Mouse (Mus musculus): ENCODE data around the gene Chrna3. TPM values are rescaled to one million over a fixed set of nuclear protein-coding genes. Genes with fewer than 3 reads are reported as not detected.

The Chrna3 gene
- polyA plus RNA-seq, 1 experiment: not detected

GRCm38 (mm10) chr9:54981291-54982191 is 44.8 kb downstream of the Chrna3 start:
- no peak for TF ChIP-seq CTCF (IDR thresholded peaks at IDR 0.05; ENCODE audit: control insufficient read depth, insufficient read depth, low read length)
- TF ChIP-seq POLR2A (IDR thresholded peaks at IDR 0.05; ENCODE audit: borderline replicate concordance, control insufficient read depth, low read depth, low read length): no peak
- 4% methylated on average over 85 of the region's 85 CpGs for WGBS
- H3K4me1 ChIP-seq (ENCODE audit: control insufficient read depth, insufficient read depth, low read length): no peaks in the 10 kb centered on the region
- H3K4me3 ChIP-seq (replicated peaks; ENCODE audit: control insufficient read depth, low read depth, low read length): no peak overlapping the region
- H3K27ac ChIP-seq (ENCODE audit: control insufficient read depth, insufficient read depth, low read depth, low read length, poor library complexity): no peak overlapping the region

- 72% methylated on average over 8 of the region's 8 CpGs for WGBS
- no peaks in the 10 kb centered on the region for H3K4me1 ChIP-seq (ENCODE audit: control insufficient read depth, insufficient read depth, low read length)
- no peak for TF ChIP-seq POLR2A (IDR thresholded peaks at IDR 0.05; ENCODE audit: borderline replicate concordance, control insufficient read depth, low read depth, low read length)
- TF ChIP-seq CTCF (IDR thresholded peaks at IDR 0.05; ENCODE audit: control insufficient read depth, insufficient read depth, low read length): no peak
- no peak within 1 kb of the TSS for H3K4me3 ChIP-seq (replicated peaks; ENCODE audit: control insufficient read depth, low read depth, low read length)
- no peak within 1 kb of the TSS for H3K27ac ChIP-seq (ENCODE audit: control insufficient read depth, insufficient read depth, low read depth, low read length, poor library complexity)
Measured at GRCm38 (mm10) chr9:54980674-54981073, 45.7 kb downstream of the Chrna3 start, which contains the start of gene Chrna5. Gene Chrna5 (plus strand): TSS chr9:54980880.

DNA sequence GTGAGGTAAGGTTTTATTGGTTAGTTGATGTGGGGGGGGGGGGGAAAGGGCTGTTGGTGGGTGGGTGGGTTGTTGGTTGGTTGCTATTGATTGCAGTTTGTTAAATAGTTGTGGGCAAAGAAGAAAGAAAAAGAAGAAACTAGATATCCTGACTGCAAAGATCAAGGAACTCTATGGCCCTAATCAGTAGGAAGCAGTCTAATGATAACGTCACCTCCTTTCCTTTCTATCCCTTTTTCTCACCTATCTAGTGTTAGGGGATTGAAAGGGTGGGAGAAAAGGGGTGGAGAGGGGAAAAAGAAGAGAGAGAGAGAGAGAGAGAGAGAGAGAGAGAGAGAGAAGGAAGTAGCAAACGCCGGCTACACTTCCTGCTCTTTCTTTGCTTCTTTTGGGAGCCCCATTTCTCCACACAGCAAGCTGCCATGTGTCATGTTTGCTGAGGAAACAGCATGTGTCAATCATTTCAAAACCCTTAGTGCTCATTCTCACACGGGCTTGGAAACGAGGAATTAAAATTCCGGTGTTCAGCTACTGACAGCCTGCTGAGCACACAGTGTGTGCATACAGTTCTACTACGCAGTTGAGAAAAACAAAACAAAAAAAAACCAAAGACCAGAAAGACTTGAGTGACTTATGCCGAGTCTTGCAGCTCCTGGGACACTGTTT is 56.3 kb downstream of the Chrna3 start:
- Histone ChIP-seq H3K4me1 (ENCODE audit: control insufficient read depth, insufficient read depth, low read length) (no peaks in the 10 kb centered on the region), H3K27ac (ENCODE audit: control insufficient read depth, insufficient read depth, low read depth, low read length, poor library complexity) (no peak overlapping the region), H3K4me3 (replicated peaks; ENCODE audit: control insufficient read depth, low read depth, low read length) (no peak overlapping the region)
- WGBS: 39% methylated on average over 8 of the region's 8 CpGs
- TF ChIP-seq CTCF (IDR thresholded peaks at IDR 0.05; ENCODE audit: control insufficient read depth, insufficient read depth, low read length) (no peak), POLR2A (IDR thresholded peaks at IDR 0.05; ENCODE audit: borderline replicate concordance, control insufficient read depth, low read depth, low read length) (no peak)

DNA sequence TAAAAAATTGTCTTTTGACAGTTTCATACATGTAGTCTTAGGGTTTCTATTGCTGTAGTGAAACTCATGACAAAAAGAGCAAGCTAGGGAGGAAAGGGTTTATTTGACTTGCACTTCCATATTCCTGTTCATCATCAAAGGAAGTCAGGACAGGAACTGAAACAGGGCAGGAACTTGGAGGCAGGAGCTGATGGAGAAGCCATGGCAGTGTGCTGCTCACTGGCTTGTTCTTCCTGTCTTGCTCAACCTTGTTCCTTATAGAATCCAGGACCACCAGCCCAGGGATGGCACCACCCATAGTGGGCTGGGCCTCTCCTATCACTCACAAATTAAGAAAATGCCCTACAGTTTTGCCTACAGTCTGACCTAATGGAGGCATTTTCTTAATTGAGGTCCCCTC is 62.7 kb downstream of the Chrna3 start:
- Histone ChIP-seq H3K4me3 (replicated peaks; ENCODE audit: control insufficient read depth, low read depth, low read length) (no peak overlapping the region), H3K4me1 (ENCODE audit: control insufficient read depth, insufficient read depth, low read length) (no peaks in the 10 kb centered on the region), H3K27ac (ENCODE audit: control insufficient read depth, insufficient read depth, low read depth, low read length, poor library complexity) (no peak overlapping the region)
- TF ChIP-seq CTCF (IDR thresholded peaks at IDR 0.05; ENCODE audit: control insufficient read depth, insufficient read depth, low read length) (no peak), POLR2A (IDR thresholded peaks at IDR 0.05; ENCODE audit: borderline replicate concordance, control insufficient read depth, low read depth, low read length) (no peak)

GRCm38 (mm10) chr9:54961059-54961458 is 65.3 kb downstream of the Chrna3 start:
- WGBS: 19% methylated on average over 4 of the region's 4 CpGs
- no peak overlapping the region for H3K4me3 ChIP-seq (replicated peaks; ENCODE audit: control insufficient read depth, low read depth, low read length)
- no peaks in the 10 kb centered on the region for H3K4me1 ChIP-seq (ENCODE audit: control insufficient read depth, insufficient read depth, low read length)
- TF ChIP-seq CTCF (IDR thresholded peaks at IDR 0.05; ENCODE audit: control insufficient read depth, insufficient read depth, low read length) (no peak), POLR2A (IDR thresholded peaks at IDR 0.05; ENCODE audit: borderline replicate concordance, control insufficient read depth, low read depth, low read length) (no peak)
- no peak overlapping the region for H3K27ac ChIP-seq (ENCODE audit: control insufficient read depth, insufficient read depth, low read depth, low read length, poor library complexity)

Other genes starting within 250 kb of the Chrna3 start
- 9.8 and 17.7 TPM in 2 replicates for gene Ireb2, start 162.8 kb downstream of the Chrna3 start, polyA plus RNA-seq (2011; ENCODE audit: insufficient read depth, insufficient read length, low replicate concordance, missing spikeins)
- 1.2 TPM in 1 of 2 replicates, not detected in the other for gene Hykk, start 109.3 kb downstream of the Chrna3 start, polyA plus RNA-seq (2011; ENCODE audit: insufficient read depth, insufficient read length, low replicate concordance, missing spikeins)
- 86.1 and 122 TPM in 2 replicates for gene Psma4, start 75.8 kb downstream of the Chrna3 start, polyA plus RNA-seq (2011; ENCODE audit: insufficient read depth, insufficient read length, low replicate concordance, missing spikeins)
- 8.6 and 16.1 TPM in 2 replicates for gene AY074887, start 75.6 kb downstream of the Chrna3 start, polyA plus RNA-seq (2011; ENCODE audit: insufficient read depth, insufficient read length, low replicate concordance, missing spikeins)
- not detected in 2 replicates for gene Chrna5, start 45.7 kb downstream of the Chrna3 start, polyA plus RNA-seq (2011; ENCODE audit: insufficient read depth, insufficient read length, low replicate concordance, missing spikeins)
- not detected in 2 replicates for gene Chrnb4, start 22.2 kb upstream of the Chrna3 start, polyA plus RNA-seq (2011; ENCODE audit: insufficient read depth, insufficient read length, low replicate concordance, missing spikeins)
- 9.0 and 13.1 TPM in 2 replicates for gene Ube2q2, start 122.3 kb upstream of the Chrna3 start, polyA plus RNA-seq (2011; ENCODE audit: insufficient read depth, insufficient read length, low replicate concordance, missing spikeins)
- 12.6 and 19.8 TPM in 2 replicates for gene Fbxo22, start 182.4 kb upstream of the Chrna3 start, polyA plus RNA-seq (2011; ENCODE audit: insufficient read depth, insufficient read length, low replicate concordance, missing spikeins)